In genomic region chr6:31630009-31630408, GRCm38 (mm10) we compare ENCODE assay signal across 17 mouse cellular contexts.
DNase-seq lines count a peak whose midpoint lies in the region; ATAC-seq and TF ChIP-seq lines count a peak whose summit lies in the region.
"Had no signal": no experiment of that assay in that cellular context is flagged by ENCODE, and none has a peak within 500 bp of the region (broad histone marks: within the 10 kb centered on the region; RNA-seq: fewer than 3 reads in every experiment).

No protein-coding gene starts in this region.

- no peak overlapping the region for H3K4me3 ChIP-seq in forebrain, embryonic 10.5 days
- no peak overlapping the region for H3K4me3 ChIP-seq in forebrain, embryonic 16.5 days (replicated peaks; ENCODE audit: low read length)
- no peak overlapping the region for H3K4me3 ChIP-seq in intestine, embryonic 14.5 days (ENCODE audit: low read depth, low read length)
- H3K4me3 ChIP-seq in intestine, embryonic 16.5 days (ENCODE audit: low read length) = no peak overlapping the region
- no peak overlapping the region for H3K4me3 ChIP-seq in lung, embryonic 14.5 days (ENCODE audit: low read depth, low read length)
- no peak overlapping the region for H3K4me3 ChIP-seq in hindbrain, embryonic 12.5 days

- H3K27ac ChIP-seq in forebrain, embryonic 10.5 days = 0 out of 2 replicates have a peak overlapping the region, but pooled peaks have one; percentile 26
- no peak overlapping the region for H3K27ac ChIP-seq in forebrain, embryonic 16.5 days (ENCODE audit: low read length)
- no peak overlapping the region for H3K27ac ChIP-seq in intestine, embryonic 14.5 days (ENCODE audit: low read depth)
- H3K27ac ChIP-seq in intestine, embryonic 16.5 days (ENCODE audit: low read length) = no peak overlapping the region
- H3K27ac ChIP-seq in lung, embryonic 14.5 days (ENCODE audit: low read depth) = no peak overlapping the region
- no peak overlapping the region for H3K27ac ChIP-seq in hindbrain, embryonic 12.5 days

- no peak for TF ChIP-seq CTCF in lung, embryonic 14.5 days (IDR thresholded peaks at IDR 0.05; ENCODE audit: low read depth)

- H3K27me3 ChIP-seq in forebrain, embryonic 10.5 days (ENCODE audit: poor library complexity, severe bottlenecking) = no peaks in the 10 kb centered on the region
- no peaks in the 10 kb centered on the region for H3K27me3 ChIP-seq in forebrain, embryonic 16.5 days (replicated peaks; ENCODE audit: control insufficient read depth, insufficient read depth, low read length)
- H3K27me3 ChIP-seq in intestine, embryonic 14.5 days (replicated peaks; ENCODE audit: control insufficient read depth, insufficient read depth, low read length) = no peaks in the 10 kb centered on the region
- H3K27me3 ChIP-seq in intestine, embryonic 16.5 days (replicated peaks; ENCODE audit: control insufficient read depth, insufficient read depth, low read length) = no peaks in the 10 kb centered on the region
- no peaks in the 10 kb centered on the region for H3K27me3 ChIP-seq in lung, embryonic 14.5 days (ENCODE audit: insufficient read depth, low read length)
- no peaks in the 10 kb centered on the region for H3K27me3 ChIP-seq in hindbrain, embryonic 12.5 days

- no peak for ATAC-seq in forebrain, embryonic 16.5 days
- ATAC-seq in intestine, embryonic 14.5 days (replicated peaks; ENCODE audit: low FRiP score, low TSS enrichment, low read depth) = 0 out of 2 replicates have a peak, but pooled peaks have one; percentile 28
- no peak for ATAC-seq in intestine, embryonic 16.5 days
- ATAC-seq in lung, embryonic 14.5 days (ENCODE audit: insufficient read depth) = 0 out of 2 replicates have a peak, but pooled peaks have one; percentile 24
- no peak for ATAC-seq in hindbrain, embryonic 12.5 days (ENCODE audit: low FRiP score)
- ATAC-seq: forebrain, embryonic 14.5 days; hindbrain, embryonic 16.5 days; inflammation-experienced regulatory T-cells, adult 6 months had no signal

- DNase-seq in forebrain, embryonic 10.5 days (ENCODE audit: extremely low spot score, low spot score) = no peak
- no peak for DNase-seq in intestine, embryonic 14.5 days (ENCODE audit: low spot score)
- DNase-seq in lung, embryonic 14.5 days = peak; percentile 24
- no peak for DNase-seq in lung, postnatal 10 days
- peak; percentile 53 for DNase-seq in yolk sac, embryonic 10.5 days (ENCODE audit: low spot score)
- DNase-seq: adrenal gland, postnatal 10 days; cerebellum, adult 11 months; cerebellum, adult 8-10 months; cerebellum, postnatal 14 days; gastrocnemius, postnatal 14 days; heart, postnatal 36 days had no signal

- H3K4me2 ChIP-seq in forebrain, embryonic 16.5 days (ENCODE audit: low read length) = no peak overlapping the region
- no peak overlapping the region for H3K4me2 ChIP-seq in intestine, embryonic 14.5 days (ENCODE audit: low read length)
- H3K4me2 ChIP-seq in intestine, embryonic 16.5 days (ENCODE audit: low read depth, low read length) = no peak overlapping the region
- no peak overlapping the region for H3K4me2 ChIP-seq in lung, embryonic 14.5 days
- H3K4me2 ChIP-seq in hindbrain, embryonic 12.5 days (replicated peaks) = no peak overlapping the region

- no peaks in the 10 kb centered on the region for H3K9me3 ChIP-seq in forebrain, embryonic 10.5 days
- no peaks in the 10 kb centered on the region for H3K9me3 ChIP-seq in forebrain, embryonic 16.5 days (ENCODE audit: control insufficient read depth, low read length)
- H3K9me3 ChIP-seq in intestine, embryonic 14.5 days (ENCODE audit: control insufficient read depth, low read length) = no peaks in the 10 kb centered on the region
- no peaks in the 10 kb centered on the region for H3K9me3 ChIP-seq in intestine, embryonic 16.5 days (ENCODE audit: control insufficient read depth, low read length)
- no peaks in the 10 kb centered on the region for H3K9me3 ChIP-seq in lung, embryonic 14.5 days (ENCODE audit: low read depth, low read length)
- no peaks in the 10 kb centered on the region for H3K9me3 ChIP-seq in hindbrain, embryonic 12.5 days (replicated peaks)

- H3K4me1 ChIP-seq in forebrain, embryonic 10.5 days = peaks cover 7% of the 10 kb centered on the region; the same call in 1 of the 2 replicates
- no peaks in the 10 kb centered on the region for H3K4me1 ChIP-seq in forebrain, embryonic 16.5 days (replicated peaks; ENCODE audit: control insufficient read depth, insufficient read depth, low read length)
- H3K4me1 ChIP-seq in intestine, embryonic 14.5 days (replicated peaks; ENCODE audit: control insufficient read depth, insufficient read depth, low read length) = no peaks in the 10 kb centered on the region
- no peaks in the 10 kb centered on the region for H3K4me1 ChIP-seq in intestine, embryonic 16.5 days (ENCODE audit: control insufficient read depth, insufficient read depth, low read length)
- H3K4me1 ChIP-seq in lung, embryonic 14.5 days (ENCODE audit: insufficient read depth) = no peaks in the 10 kb centered on the region
- H3K4me1 ChIP-seq in hindbrain, embryonic 12.5 days = no peaks in the 10 kb centered on the region

- 80% methylated on average over 4 of the region's 4 CpGs for WGBS in forebrain, embryonic 10.5 days
- WGBS in forebrain, embryonic 16.5 days = 62% methylated on average over 4 of the region's 4 CpGs
- WGBS in intestine, embryonic 14.5 days = 19% methylated on average over 4 of the region's 4 CpGs
- WGBS in intestine, embryonic 16.5 days = 38% methylated on average over 4 of the region's 4 CpGs
- WGBS in lung, embryonic 14.5 days = 27% methylated on average over 4 of the region's 4 CpGs
- 63% methylated on average over 4 of the region's 4 CpGs for WGBS in hindbrain, embryonic 12.5 days

- H3K36me3 ChIP-seq in forebrain, embryonic 10.5 days (replicated peaks) = no peaks in the 10 kb centered on the region
- no peaks in the 10 kb centered on the region for H3K36me3 ChIP-seq in forebrain, embryonic 16.5 days (ENCODE audit: control insufficient read depth, insufficient read depth)
- H3K36me3 ChIP-seq in intestine, embryonic 14.5 days (ENCODE audit: control insufficient read depth, insufficient read depth, low read length) = no peaks in the 10 kb centered on the region
- no peaks in the 10 kb centered on the region for H3K36me3 ChIP-seq in intestine, embryonic 16.5 days (ENCODE audit: control insufficient read depth, insufficient read depth, low read length)
- H3K36me3 ChIP-seq in lung, embryonic 14.5 days (ENCODE audit: insufficient read depth) = no peaks in the 10 kb centered on the region
- no peaks in the 10 kb centered on the region for H3K36me3 ChIP-seq in hindbrain, embryonic 12.5 days

- H3K9ac ChIP-seq in forebrain, embryonic 16.5 days (replicated peaks; ENCODE audit: low read depth, low read length) = no peak overlapping the region
- H3K9ac ChIP-seq in intestine, embryonic 14.5 days (ENCODE audit: low read length) = no peak overlapping the region
- H3K9ac ChIP-seq in intestine, embryonic 16.5 days (ENCODE audit: low read depth, low read length) = no peak overlapping the region
- H3K9ac ChIP-seq in lung, embryonic 14.5 days = no peak overlapping the region; the same call in 1 of the 2 replicates
- no peak overlapping the region for H3K9ac ChIP-seq in hindbrain, embryonic 12.5 days

Comparison
In these comparisons a context has a peak if more than half of its experiments do, and no peak if none do; other contexts are left out.
1. DNase-seq: peak in lung, embryonic 14.5 days (single experiment) and yolk sac, embryonic 10.5 days (single experiment); none in forebrain, embryonic 10.5 days (single experiment), intestine, embryonic 14.5 days (single experiment) and lung, postnatal 10 days (single experiment).
2. ATAC-seq: peak in intestine, embryonic 14.5 days (single experiment) and lung, embryonic 14.5 days (single experiment); none in forebrain, embryonic 16.5 days (single experiment), intestine, embryonic 16.5 days (single experiment) and hindbrain, embryonic 12.5 days (single experiment).